Mouse (Mus musculus) CH12.LX (cell line): ENCODE data around the gene C1qtnf7. TPM values are rescaled to one million over a fixed set of nuclear protein-coding genes. Genes with fewer than 3 reads are reported as not detected.

ENCODE experiments used
- DNase-seq: peaks from one replicate; pipeline ENCODE4 v3.0.0-alpha.2; 2013; ENCODE audit errors: extremely low read depth
- H3K27ac ChIP-seq: 2 replicates; pipeline ENCODE4 v1.5.1; 2012; ENCODE audit warnings: low read depth, mild to moderate bottlenecking, control low read depth, moderate library complexity; ENCODE audit not compliant: insufficient read depth
- H3K27me3 ChIP-seq: replicated peaks from 2 replicates; pipeline ENCODE3; 2012; ENCODE audit warnings: inconsistent platforms
- H3K36me3 ChIP-seq, 2 experiments: replicated peaks in 1 of 2; 2 replicates each; pipeline versions ENCODE3 to v1.6.1; 2012; ENCODE audit warnings: inconsistent platforms in 1 of 2, low read length in 1 of 2, mild to moderate bottlenecking in 1 of 2, mixed read lengths in 1 of 2, moderate library complexity in 1 of 2; ENCODE audit not compliant: control insufficient read depth in 1 of 2, insufficient read depth in 1 of 2
- H3K4me1 ChIP-seq, 2 experiments: 2 replicates each; pipeline ENCODE4 v1.6.1; 2012; ENCODE audit warnings: inconsistent platforms in 1 of 2, moderate library complexity in 1 of 2; ENCODE audit not compliant: insufficient read depth in 2 of 2, control insufficient read depth in 1 of 2
- H3K4me2 ChIP-seq: 2 replicates; pipeline ENCODE4 v1.6.1; 2012; ENCODE audit warnings: low read depth, mild to moderate bottlenecking, control low read depth; ENCODE audit not compliant: poor library complexity, insufficient read depth, severe bottlenecking
- H3K4me3 ChIP-seq, 3 experiments: fragments of 150-350 bp in 1 of 3; sonication (generic) in 1 of 3; replicated peaks in 1 of 3; 2 replicates each; pipeline versions ENCODE3 to v1.5.1; 2011 to 2012; ENCODE audit warnings: low read depth in 2 of 3, low read length in 2 of 3, mild to moderate bottlenecking in 2 of 3, moderate library complexity in 2 of 3, control low read depth in 1 of 3, improper control_type of control experiment in 1 of 3, inconsistent platforms in 1 of 3, mixed read lengths in 1 of 3; ENCODE audit not compliant: poor library complexity in 1 of 3
- H3K79me2 ChIP-seq: replicated peaks from 2 replicates; pipeline ENCODE4 v1.6.1; 2012; ENCODE audit warnings: mild to moderate bottlenecking, moderate library complexity; ENCODE audit not compliant: control insufficient read depth, poor library complexity, insufficient read depth, severe bottlenecking; ENCODE audit errors: extremely low read depth
- H3K9ac ChIP-seq: 2 replicates; pipeline ENCODE4 v1.6.1; 2012; ENCODE audit warnings: low read depth, mild to moderate bottlenecking, control low read depth, moderate library complexity; ENCODE audit not compliant: insufficient read depth
- H3K9me3 ChIP-seq: replicated peaks from 2 replicates; pipeline ENCODE3; 2012; ENCODE audit warnings: low read length, inconsistent platforms, mixed read lengths
- CHD2 ChIP-seq: IDR thresholded peaks from 2 replicates; pipeline ENCODE4 v1.6.1; 2011; ENCODE audit warnings: low read length, improper control_type of control experiment
- CTCF ChIP-seq, 2 experiments: IDR thresholded peaks in 1 of 2; conservative IDR thresholded peaks in 1 of 2; 2 replicates each; pipeline ENCODE4 v1.5.1; 2011 to 2012; ENCODE audit warnings: low read depth in 2 of 2, low read length in 2 of 2, improper control_type of control experiment in 1 of 2, inconsistent platforms in 1 of 2, mild to moderate bottlenecking in 1 of 2, moderate library complexity in 1 of 2
- EP300 ChIP-seq: IDR thresholded peaks from 2 replicates; pipeline ENCODE4 v1.6.1; 2011; ENCODE audit warnings: low read length, improper control_type of control experiment
- MAZ ChIP-seq: IDR thresholded peaks from 2 replicates; pipeline ENCODE4 v1.6.1; 2012; ENCODE audit warnings: low read depth, mild to moderate bottlenecking, inconsistent platforms, low read length, improper control_type of control experiment, moderate library complexity
- MEF2A ChIP-seq: IDR thresholded peaks from 2 replicates; pipeline ENCODE4 v1.6.1; 2014; ENCODE audit warnings: low read depth, mild to moderate bottlenecking, inconsistent platforms, low read length, improper control_type of control experiment, borderline replicate concordance
- NELFE ChIP-seq: IDR thresholded peaks from 2 replicates; pipeline ENCODE4 v1.6.1; 2011; ENCODE audit warnings: low read depth, low read length, improper control_type of control experiment
- POLR2A ChIP-seq: IDR thresholded peaks from 2 replicates; pipeline ENCODE4 v1.6.1; 2011; ENCODE audit warnings: low read depth, mild to moderate bottlenecking, improper control_type of control experiment, low read length
- POLR2AphosphoS2 ChIP-seq: IDR thresholded peaks from 2 replicates; pipeline ENCODE4 v1.6.1; 2011; ENCODE audit warnings: low read depth, low read length, improper control_type of control experiment
- RCOR1 ChIP-seq: conservative IDR thresholded peaks from 2 replicates; pipeline ENCODE4 v1.6.1; 2012; ENCODE audit warnings: low read depth, mild to moderate bottlenecking, inconsistent platforms, low read length, improper control_type of control experiment
- SIN3A ChIP-seq: IDR thresholded peaks from 2 replicates; pipeline ENCODE4 v1.6.1; 2012; ENCODE audit warnings: low read length, improper control_type of control experiment, inconsistent platforms
- TBP ChIP-seq: conservative IDR thresholded peaks from 2 replicates; pipeline ENCODE4 v1.6.1; 2011; ENCODE audit warnings: low read depth, low read length, improper control_type of control experiment
- UBTF ChIP-seq: IDR thresholded peaks from 2 replicates; pipeline ENCODE4 v1.6.1; 2012; ENCODE audit warnings: low read depth, mild to moderate bottlenecking, inconsistent platforms, low read length, improper control_type of control experiment, moderate library complexity
- USF2 ChIP-seq: conservative IDR thresholded peaks from 2 replicates; pipeline ENCODE4 v1.6.1; 2011; ENCODE audit warnings: low read depth, low read length, improper control_type of control experiment
- ZC3H11A ChIP-seq: IDR thresholded peaks from 2 replicates; pipeline ENCODE4 v1.6.1; 2012; ENCODE audit warnings: low read depth, mild to moderate bottlenecking, inconsistent platforms, low read length, improper control_type of control experiment
- ZKSCAN1 ChIP-seq: IDR thresholded peaks from 2 replicates; pipeline ENCODE4 v1.6.1; 2012; ENCODE audit warnings: low read depth, inconsistent platforms, low read length, improper control_type of control experiment, borderline replicate concordance
- ZNF384 ChIP-seq: IDR thresholded peaks from 2 replicates; pipeline ENCODE4 v1.6.1; 2012; ENCODE audit warnings: low read depth, low read length, improper control_type of control experiment, inconsistent platforms
- dilution Hi-C: fragments of 300-500 bp; cut with MboI; formaldehyde crosslinking; loops from 2 replicates; pipeline ENCODE4 v1.14.3; 2020; ENCODE audit warnings: low sequenced_read_pairs; ENCODE audit not compliant: extremely low pct_unique_long_range_greater_than_20kb, extremely low pct_ligation_motif_present
- in situ Hi-C: fragments of 300-500 bp; cut with MboI; formaldehyde crosslinking; loops from 3 replicates; pipeline ENCODE4 v1.14.3; 2019; ENCODE audit warnings: low sequenced_read_pairs, low pct_ligation_motif_present, low pct_unique_long_range_greater_than_20kb, mixed read lengths
- polyA plus RNA-seq: library from polyadenylated mRNA; unstranded; fragments of >175 nt; gene quantifications from 2 replicates; pipeline ENCODE4 v1.2.1, GENCODE M21; 2012; ENCODE audit warnings: low read depth; ENCODE audit not compliant: insufficient read length
- total RNA-seq, 2 experiments: library from RNA; depleted of rRNA; stranded (reverse); fragments of 300-350 nt in 1 of 2; fragments of >200 nt in 1 of 2; gene quantifications; 2 replicates each; pipeline ENCODE4 v1.2.3; 2012 to 2014

The C1qtnf7 gene
- total and polyA plus RNA-seq, 3 experiments, result not detected

- H3K27ac ChIP-seq, result no peak overlapping the region
- no peak overlapping the region for H3K4me2 ChIP-seq
Observed at GRCm38 (mm10) chr5:43530186-43530585, 14.8 kb downstream of the C1qtnf7 start.

GRCm38 (mm10) chr5:43530886-43531285 is 15.5 kb downstream of the C1qtnf7 start:
- in situ Hi-C loops (no loop called here), dilution Hi-C loops (no loop called here)
- no peaks in the 10 kb centered on the region for H3K79me2 ChIP-seq
- H3K4me3 ChIP-seq, result no peak overlapping the region
- H3K4me1 ChIP-seq, result no peaks in the 10 kb centered on the region
- DNase-seq, result no peak
- H3K9ac ChIP-seq, result no peak overlapping the region
- H3K4me2 ChIP-seq, result no peak overlapping the region
- H3K27ac ChIP-seq, result no peak overlapping the region
- TF ChIP-seq ZC3H11A, result no peak
- no peak for TF ChIP-seq UBTF
- TF ChIP-seq ZNF384, result no peak
- no peak for TF ChIP-seq POLR2A
- no peak for TF ChIP-seq SIN3A
- TF ChIP-seq, all 38 proteins: peak for 0
- Histone ChIP-seq H3K36me3 (no peaks in the 10 kb centered on the region), H3K9me3 (no peaks in the 10 kb centered on the region), H3K27me3 (no peaks in the 10 kb centered on the region)

More at GRCm38 (mm10) chr5:43530186-43530585, 14.8 kb downstream of the C1qtnf7 start:
- Histone ChIP-seq H3K4me3 (no peak overlapping the region), H3K27me3 (no peaks in the 10 kb centered on the region), H3K4me1 (no peaks in the 10 kb centered on the region), H3K9me3 (no peaks in the 10 kb centered on the region), H3K36me3 (no peaks in the 10 kb centered on the region), H3K79me2 (no peaks in the 10 kb centered on the region), H3K9ac (no peak overlapping the region)
- DNase-seq, result no peak
- dilution Hi-C loops (no loop called here), in situ Hi-C loops (no loop called here)
- no peak for TF ChIP-seq USF2
- TF ChIP-seq EP300, result no peak
- no peak for TF ChIP-seq POLR2AphosphoS2
- TF ChIP-seq RCOR1, result no peak
- no peak for TF ChIP-seq CTCF (conservative IDR thresholded peaks at IDR 0.05 in 1 of 2, IDR thresholded peaks at IDR 0.05 in 1 of 2; ENCODE audit: low read depth in 2 of 2, low read length in 2 of 2)
- no peak for TF ChIP-seq NELFE
- no peak for TF ChIP-seq MEF2A
- no peak for TF ChIP-seq MAZ
- TF ChIP-seq CHD2, result no peak
- no peak for TF ChIP-seq ZKSCAN1
- TF ChIP-seq TBP, result no peak
- TF ChIP-seq POLR2A, result no peak
